ENCODE assay signal across 14 mouse cellular contexts in genomic region chr6:126806783-126807182, GRCm38 (mm10). TPM values are rescaled to one million over a fixed set of nuclear protein-coding genes. Genes with fewer than 3 reads are reported as not detected.
DNase-seq lines count a peak whose midpoint lies in the region; ATAC-seq and TF ChIP-seq lines count a peak whose summit lies in the region.
"Had no signal": no experiment of that assay in that cellular context is flagged by ENCODE, and none has a peak within 500 bp of the region (broad histone marks: within the 10 kb centered on the region; RNA-seq: fewer than 3 reads in every experiment).

No protein-coding gene starts in this region.

- TF ChIP-seq CTCF in kidney, postnatal 0 days (IDR thresholded peaks at IDR 0.05; ENCODE audit: low read depth) = peak; percentile 35; the same call in 1 of the 2 replicates

- H3K9me3 ChIP-seq in kidney, postnatal 0 days (replicated peaks; ENCODE audit: low read length) = no peaks in the 10 kb centered on the region
- H3K9me3 ChIP-seq: neural tube, embryonic 13.5 days had no signal

- no peak overlapping the region for H3K27ac ChIP-seq in kidney, postnatal 0 days
- H3K27ac ChIP-seq: macrophage; neural tube, embryonic 13.5 days had no signal

- H3K27me3 ChIP-seq in kidney, postnatal 0 days (ENCODE audit: insufficient read depth, low read length) = no peaks in the 10 kb centered on the region
- H3K27me3 ChIP-seq: neural tube, embryonic 13.5 days had no signal

- no peak for DNase-seq in kidney, postnatal 0 days (ENCODE audit: low spot score)
- no peak for DNase-seq in kidney, postnatal 14 days
- DNase-seq in 416B (ENCODE audit: low read depth) = peak; percentile 42
- peak; percentile 54 to 66 for DNase-seq in CD8-positive naive resting alpha-beta T cell, adult 2 months (ENCODE audit: low read depth in 2 of 2, low spot score in 2 of 2)
- peak; percentile 12 for DNase-seq in c-Kit-positive CD71-negative TER-119-negative erythroid progenitor cells, embryonic 14.5 days (ENCODE audit: low read depth)
- DNase-seq in cerebellum, adult 11-12 months = no peak
- no peak for DNase-seq in layer of hippocampus, adult 9-10 months (ENCODE audit: low spot score)
- DNase-seq in urinary bladder, postnatal 4 days (ENCODE audit: low spot score in 2 of 2) = no peak
- DNase-seq: cerebellum, postnatal 25 days; gastrocnemius, postnatal 14 days; heart, postnatal 10 days; kidney, adult 9 months had no signal

- H3K9ac ChIP-seq in kidney, postnatal 0 days (ENCODE audit: low read depth, low read length) = no peak overlapping the region
- H3K9ac ChIP-seq: neural tube, embryonic 13.5 days had no signal

- H3K4me1 ChIP-seq in kidney, postnatal 0 days (replicated peaks; ENCODE audit: insufficient read depth, low read length) = no peaks in the 10 kb centered on the region
- H3K4me1 ChIP-seq: neural tube, embryonic 13.5 days had no signal

- H3K4me2 ChIP-seq in kidney, postnatal 0 days (ENCODE audit: low read length) = no peak overlapping the region
- H3K4me2 ChIP-seq: neural tube, embryonic 13.5 days had no signal

- ATAC-seq in kidney, postnatal 0 days (replicated peaks; ENCODE audit: low FRiP score, low read depth) = no peak

- H3K4me3 ChIP-seq in kidney, postnatal 0 days (replicated peaks; ENCODE audit: low read depth, low read length) = no peak overlapping the region
- H3K4me3 ChIP-seq: neural tube, embryonic 13.5 days had no signal

- WGBS in kidney, postnatal 0 days = 89% methylated on average over 3 of the region's 3 CpGs

- H3K36me3 ChIP-seq in kidney, postnatal 0 days (ENCODE audit: insufficient read depth, low read length) = no peaks in the 10 kb centered on the region
- H3K36me3 ChIP-seq: neural tube, embryonic 13.5 days had no signal

RNA-seq across cellular contexts. Expression of gene Ndufa9, which starts 42.2 kb away (rescaled TPM):
- polyA plus RNA-seq in kidney, postnatal 0 days (2015; fragmentation: Nextera tagmentation; extraction: Ambion mirVana) = 298 and 340 TPM in 2 replicates

RNA-seq across cellular contexts. Expression of gene Akap3, which starts 46.1 kb away (rescaled TPM):
- not detected in 2 replicates for polyA plus RNA-seq in kidney, postnatal 0 days (2015; fragmentation: Nextera tagmentation; extraction: Ambion mirVana)
- polyA plus RNA-seq: neural tube, embryonic 13.5 days had no signal

Comparison
In these comparisons a context has a peak if more than half of its experiments do, and no peak if none do; other contexts are left out.
1. DNase-seq: peak in 416B (single experiment), CD8-positive naive resting alpha-beta T cell, adult 2 months (2 of 2) and c-Kit-positive CD71-negative TER-119-negative erythroid progenitor cells, embryonic 14.5 days (single experiment); none in kidney, postnatal 0 days (single experiment), kidney, postnatal 14 days (single experiment), cerebellum, adult 11-12 months (single experiment), layer of hippocampus, adult 9-10 months (single experiment) and urinary bladder, postnatal 4 days (0 of 2).